Mouse (Mus musculus) kidney, postnatal 25 days (tissue): Measurements from ENCODE around the gene Creb1.

Experiments
- DNase-seq, 2 experiments: peaks; one replicate each; pipeline ENCODE4 v3.0.0; 2021; ENCODE audit warnings: mixed read lengths in 2 of 2

Gene Creb1

DNA sequence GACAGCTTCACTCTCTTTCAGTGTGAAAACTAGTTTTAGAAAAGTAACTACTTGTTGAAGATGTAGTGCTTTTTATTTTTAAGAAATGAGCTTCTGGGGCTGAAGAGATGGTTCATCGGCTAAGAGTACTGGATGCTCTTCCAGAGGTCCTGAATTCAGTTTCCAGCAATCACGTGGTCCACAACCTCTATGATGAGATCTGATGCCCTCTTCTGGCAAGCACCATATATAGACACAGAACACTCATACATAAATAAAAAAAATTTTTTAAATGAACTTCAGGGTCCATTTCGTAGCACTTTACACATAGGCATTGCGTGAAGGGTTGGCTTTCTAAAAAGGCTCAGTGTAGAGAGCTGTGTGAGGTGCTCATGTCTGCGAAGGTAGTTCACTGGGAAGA, 11.3 kb downstream of the Creb1 start:
- no peak for DNase-seq

DNA sequence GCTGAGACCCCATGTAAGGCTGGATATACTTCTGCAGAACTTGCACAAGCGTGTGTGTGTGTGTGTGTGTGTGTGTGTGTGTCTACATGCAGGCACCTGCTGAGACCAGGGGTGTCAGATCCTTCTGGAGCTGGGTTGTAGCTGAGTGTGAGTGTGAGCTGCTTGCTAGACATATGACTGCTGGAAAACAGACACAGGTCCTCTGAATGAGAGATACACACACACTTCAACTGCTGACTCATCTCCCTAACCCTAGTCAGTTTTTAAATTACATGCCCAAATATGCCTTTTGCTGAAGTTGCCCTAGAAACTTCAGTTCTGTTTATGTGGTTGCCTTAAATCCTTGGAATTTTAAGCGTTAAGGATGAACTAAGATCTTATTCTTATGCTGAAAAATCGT, 13.6 kb downstream of the Creb1 start:
- DNase-seq: no peak

DNA sequence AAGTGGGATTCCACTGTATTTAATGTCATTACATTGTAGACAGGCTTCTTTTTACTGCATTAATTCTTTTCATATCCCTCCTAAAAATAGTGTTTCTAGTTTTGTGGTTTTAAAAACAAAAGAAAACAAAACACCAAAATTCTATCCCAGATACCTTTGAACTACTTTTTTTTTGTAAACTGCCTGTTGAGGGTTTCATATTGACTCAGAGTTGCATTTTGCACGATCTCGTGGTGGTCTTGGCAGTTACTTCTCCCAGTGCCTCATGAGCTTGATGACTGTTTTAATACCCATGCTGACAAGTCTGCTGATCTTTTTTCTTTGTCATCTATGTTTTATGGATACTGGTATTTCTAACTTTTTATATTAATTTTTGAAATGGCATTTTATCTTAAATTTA, 16.9 kb downstream of the Creb1 start:
- no peak for DNase-seq

DNA sequence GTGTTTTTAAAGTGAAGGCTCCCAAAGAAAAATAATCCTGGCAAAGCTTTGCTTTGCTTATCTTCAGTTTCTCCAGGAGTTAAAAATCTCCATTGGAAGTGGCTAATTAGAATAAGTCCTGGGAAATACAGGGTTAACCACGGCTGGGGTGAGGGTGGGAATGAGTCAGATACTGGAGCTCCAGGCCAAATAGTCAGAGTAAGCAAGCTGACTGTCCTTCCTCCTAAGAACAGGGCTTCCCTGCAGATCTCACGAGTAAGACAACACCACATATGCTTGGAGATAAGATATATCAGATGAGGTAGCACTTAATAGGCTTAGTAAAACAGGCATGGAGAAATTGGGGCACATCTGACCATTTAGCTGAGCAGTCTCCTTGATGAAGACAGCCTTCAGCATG, 19.5 kb downstream of the Creb1 start:
- no peak for DNase-seq

DNA sequence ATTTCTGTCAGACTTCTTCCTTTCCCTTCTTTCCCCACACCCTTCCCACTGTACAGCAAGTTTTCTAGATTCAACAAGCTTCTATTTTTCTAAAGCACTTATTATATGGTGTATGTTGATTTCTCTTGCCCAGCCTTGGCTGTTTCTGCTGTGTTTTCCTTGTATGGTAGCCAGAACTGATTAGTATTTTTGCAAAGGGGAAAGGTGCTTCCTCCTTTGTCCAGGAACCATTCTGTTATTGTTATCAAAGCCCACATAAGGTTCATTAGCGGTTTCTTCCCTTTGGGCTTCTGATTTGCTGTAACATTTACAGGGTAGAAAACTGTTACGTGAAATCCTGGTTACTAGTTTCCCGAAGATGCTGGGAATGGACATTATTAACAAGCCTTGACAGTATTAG, 27.7 kb downstream of the Creb1 start:
- no peak for DNase-seq

DNA sequence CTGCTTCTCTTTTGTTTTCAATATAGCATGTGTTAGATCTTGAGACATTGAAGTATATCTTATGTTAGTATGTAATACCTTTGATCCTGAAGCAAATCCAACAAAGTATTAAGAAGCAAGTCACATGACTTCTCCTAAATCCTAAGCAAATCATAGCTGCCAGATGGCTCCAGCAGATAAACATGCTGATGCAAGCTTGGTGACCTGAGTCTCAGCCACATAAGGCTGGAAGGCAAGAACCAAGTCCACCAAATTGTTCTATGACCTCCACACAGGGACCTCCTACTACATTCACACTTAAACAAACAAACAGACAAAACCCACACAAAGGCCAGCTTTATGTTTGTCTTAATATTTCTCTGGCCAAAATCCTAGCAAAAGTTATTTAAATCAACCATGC, 35.8 kb downstream of the Creb1 start:
- no peak for DNase-seq

DNA sequence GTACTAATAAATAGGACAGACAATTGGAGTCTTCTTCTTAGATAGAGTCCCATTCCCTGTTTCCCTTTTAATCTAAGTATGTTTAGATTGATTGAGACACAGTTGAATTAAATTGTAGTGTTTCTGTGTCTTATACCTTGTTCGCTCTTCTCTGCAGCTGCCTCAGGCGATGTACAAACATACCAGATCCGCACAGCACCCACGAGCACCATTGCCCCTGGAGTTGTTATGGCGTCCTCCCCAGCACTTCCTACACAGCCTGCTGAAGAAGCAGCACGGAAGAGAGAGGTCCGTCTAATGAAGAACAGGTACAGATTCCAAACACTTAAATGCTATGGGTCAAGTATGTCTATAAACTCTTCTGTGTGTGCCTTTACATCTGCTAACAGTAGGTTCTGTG, 43.6 kb downstream of the Creb1 start:
- DNase-seq: no peak

DNA sequence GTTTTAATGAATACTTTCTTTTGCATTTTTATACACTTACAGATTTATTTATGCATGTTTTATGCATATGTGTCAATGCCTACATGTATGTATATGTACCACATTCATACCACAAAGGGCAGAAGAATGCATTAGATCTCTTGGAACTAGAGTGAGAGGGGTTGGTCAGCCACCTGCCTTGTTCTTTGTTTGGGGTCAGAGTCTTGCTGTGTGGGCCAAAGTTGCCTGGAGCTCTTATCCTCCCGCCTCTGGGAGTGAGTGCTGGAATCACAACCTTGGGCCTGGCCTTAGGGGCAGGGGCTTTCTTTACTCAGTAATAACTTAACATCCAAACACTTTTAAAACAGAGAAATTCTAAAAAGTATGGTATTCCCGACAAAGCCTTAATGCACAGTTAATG, 44.3 kb downstream of the Creb1 start:
- no peak for DNase-seq

DNA sequence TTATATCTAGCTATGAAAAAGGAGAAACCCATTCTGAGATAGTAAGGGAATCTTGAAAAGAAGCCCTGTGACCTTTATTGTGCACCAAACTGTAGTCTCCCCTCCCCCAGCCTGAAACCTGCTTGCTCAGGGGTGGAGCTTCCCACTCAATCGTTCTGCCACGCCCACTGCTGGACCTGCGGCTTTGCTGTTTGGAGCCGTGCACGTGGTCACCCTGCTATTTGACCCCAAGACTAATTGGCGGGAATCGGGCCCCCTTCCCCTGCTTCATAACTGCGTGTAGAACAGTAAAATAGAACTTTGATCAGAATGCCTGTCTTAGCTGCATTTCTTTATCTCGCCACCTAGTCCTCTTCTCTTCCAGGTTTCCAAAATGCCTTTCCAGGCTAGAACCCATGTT, 45.5 kb downstream of the Creb1 start:
- peak in 1 of 2 experiments; percentile 10 for DNase-seq

DNA sequence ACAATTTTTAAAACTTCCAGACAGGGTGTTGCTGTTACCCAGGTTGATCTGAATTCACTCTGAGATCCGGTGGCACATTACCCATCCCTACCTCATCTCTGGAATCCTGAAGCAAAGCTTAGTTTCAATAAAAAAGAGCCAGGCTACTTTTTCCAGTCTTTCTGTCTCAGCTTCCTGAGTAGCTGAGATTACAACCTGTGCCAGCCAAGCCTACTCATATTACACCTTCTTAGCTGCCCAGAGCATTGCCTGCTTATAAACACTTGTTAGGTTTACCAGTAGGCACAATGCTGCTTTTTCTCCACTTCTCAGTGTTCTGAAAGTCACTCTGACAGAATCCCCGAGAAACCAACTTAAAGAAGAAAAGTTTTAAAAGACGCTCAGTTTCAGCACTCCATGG, 46.4 kb downstream of the Creb1 start:
- DNase-seq: no peak

DNA sequence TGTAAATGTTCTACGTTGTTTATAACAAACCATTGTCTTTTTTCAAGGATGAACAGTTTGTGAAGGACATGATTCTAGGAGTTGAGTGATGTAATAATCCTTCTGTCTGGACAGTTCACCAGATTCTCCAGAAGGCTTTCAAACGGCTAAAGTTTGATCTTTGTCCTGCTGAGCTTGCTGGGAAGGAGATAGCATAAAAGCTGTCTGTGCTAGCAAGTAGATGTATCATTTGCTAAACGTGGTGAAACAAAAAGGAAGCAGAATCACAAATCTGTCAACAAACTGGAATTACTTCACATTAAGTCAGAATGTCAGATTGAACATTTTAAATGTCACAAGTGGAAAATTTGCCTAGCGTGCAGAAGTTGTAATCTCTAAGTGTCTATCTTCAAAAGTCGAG, 66.5 kb downstream of the Creb1 start:
- no peak for DNase-seq

DNA sequence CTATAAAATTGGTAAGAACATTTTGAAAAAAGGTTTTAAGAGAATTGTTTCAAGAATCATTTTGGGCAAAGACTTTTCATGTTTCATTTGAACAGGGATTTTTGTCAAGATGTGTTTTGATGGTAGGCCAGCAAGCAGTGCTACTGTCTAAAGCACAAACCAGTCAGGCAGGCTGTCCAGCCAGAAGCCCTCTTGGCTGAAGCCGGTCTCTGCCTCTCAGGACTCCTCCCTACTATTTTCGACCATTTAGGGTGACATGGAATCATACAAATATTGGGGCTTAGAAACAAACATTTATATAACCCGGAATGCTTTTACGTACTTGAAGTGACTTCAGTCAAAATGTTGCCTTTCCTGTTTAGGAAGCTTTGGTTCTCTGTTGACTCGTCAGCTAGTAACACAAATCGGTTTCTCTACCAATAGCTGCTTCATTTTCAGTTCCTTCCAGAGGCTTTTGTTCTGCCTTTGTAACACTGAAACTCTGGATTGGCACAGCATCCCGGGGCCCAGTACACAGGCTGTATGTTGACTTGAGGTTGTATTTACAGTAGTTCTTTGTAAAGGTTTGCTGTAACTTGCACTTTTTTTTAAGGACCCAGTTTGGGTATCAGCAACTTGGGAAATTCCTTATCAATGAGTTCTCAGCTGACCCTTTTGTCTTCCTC, 68.1 kb downstream of the Creb1 start:
- DNase-seq: no peak

DNA sequence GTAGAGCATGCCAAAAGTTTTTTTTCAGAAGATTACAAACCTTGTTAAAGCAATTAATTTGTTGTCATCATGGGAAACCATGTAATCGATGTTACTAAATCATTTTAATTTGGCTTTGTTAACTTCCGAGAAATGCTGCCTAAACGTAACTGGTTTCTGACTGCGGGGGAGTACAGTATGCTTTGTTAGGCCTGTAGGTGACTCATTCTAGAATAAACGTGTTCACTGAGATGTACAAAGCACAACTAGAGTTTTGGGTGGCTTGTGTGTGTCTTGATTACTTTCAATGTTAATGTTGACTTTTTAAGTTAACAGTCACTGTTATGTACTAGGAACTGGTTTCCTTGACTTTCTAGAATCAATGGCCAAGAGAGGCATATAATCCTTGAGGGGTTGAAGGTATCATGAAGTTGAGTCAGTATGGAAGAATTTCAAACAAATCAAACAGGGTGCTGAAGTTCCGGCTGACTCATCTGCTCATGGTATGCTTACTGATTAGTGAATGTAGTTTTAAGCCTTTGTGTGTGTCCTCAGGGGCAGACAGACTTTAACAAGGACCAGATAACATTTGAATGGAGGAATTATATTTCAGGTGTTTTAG, 68.9 kb downstream of the Creb1 start:
- DNase-seq: no peak

DNA sequence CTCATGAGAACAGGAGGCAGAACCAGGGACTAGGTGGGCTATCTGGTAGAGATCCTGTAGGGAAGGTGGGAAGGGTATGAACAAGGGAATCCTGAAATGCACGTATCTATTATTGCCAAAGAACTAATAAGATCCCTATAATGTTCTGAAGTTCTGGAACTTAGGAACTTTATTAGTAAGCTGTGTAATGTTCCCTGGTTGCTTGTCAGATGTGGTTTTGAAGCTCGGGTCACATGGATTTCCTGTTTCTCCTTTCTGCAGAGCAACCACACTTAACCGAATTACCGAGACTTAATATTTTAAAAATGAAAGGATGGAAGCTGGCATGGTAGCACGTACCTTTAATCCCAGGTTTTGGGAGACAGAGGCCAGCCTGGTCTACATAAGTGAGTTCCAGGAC, 70.9 kb downstream of the Creb1 start:
- DNase-seq: no peak

DNA sequence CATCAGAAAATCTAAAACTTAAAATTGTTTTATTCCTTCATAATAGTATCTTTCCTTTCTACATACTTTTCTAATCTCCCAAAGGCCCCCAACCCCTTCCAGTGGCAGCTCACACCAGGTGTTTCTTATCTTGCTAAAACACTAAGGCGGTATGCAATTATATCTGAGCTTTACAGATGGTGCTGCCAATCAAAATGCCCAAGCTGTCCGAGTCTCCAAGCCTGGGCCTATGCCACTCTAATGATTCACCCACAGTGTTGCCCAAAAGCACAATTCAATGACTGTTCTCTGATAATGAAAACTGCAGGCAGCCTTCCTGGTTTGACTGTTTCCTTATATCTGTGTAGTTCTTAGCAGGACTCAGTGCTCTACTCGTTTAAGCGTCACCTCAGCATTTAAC, 76.7 kb downstream of the Creb1 start:
- no peak for DNase-seq

DNA sequence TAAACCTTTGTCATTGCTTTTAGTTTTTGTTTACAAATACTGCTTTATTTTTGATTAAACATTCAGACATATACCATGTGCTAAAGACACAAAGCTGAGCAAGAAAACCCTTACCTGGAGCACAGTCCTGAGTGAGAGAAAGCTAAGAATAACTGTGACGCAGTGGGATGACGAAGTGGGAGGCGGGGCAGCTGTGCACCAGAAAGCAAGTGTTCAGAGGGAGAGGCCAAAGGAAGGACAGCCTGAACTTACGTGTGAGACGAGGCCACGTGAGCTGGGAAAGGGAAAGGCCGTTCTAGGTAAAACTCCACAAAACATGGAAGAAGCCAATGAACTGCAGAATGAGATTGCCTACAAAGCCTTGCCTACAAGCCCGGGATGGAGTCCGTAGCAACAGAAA, 77.5 kb downstream of the Creb1 start:
- DNase-seq: no peak

DNA sequence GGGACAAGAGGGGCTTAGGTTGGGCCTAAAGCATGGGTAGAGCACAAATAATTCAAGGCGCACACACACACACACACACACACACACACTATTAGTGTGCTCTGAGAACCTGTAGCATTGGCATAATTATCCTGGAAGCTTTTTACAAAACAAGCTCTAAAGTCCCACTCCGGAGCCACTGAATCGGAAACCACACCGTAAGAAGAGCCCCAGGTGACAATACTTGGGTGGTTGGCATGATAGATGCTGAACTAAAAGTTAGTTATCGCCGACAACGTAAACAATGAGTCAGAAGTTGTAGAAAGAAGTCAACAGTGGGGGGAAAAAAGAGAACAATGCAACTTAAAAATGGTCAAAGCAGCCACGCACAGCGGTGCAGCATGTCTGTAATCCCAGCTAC, 81.9 kb downstream of the Creb1 start:
- no peak for DNase-seq

DNA sequence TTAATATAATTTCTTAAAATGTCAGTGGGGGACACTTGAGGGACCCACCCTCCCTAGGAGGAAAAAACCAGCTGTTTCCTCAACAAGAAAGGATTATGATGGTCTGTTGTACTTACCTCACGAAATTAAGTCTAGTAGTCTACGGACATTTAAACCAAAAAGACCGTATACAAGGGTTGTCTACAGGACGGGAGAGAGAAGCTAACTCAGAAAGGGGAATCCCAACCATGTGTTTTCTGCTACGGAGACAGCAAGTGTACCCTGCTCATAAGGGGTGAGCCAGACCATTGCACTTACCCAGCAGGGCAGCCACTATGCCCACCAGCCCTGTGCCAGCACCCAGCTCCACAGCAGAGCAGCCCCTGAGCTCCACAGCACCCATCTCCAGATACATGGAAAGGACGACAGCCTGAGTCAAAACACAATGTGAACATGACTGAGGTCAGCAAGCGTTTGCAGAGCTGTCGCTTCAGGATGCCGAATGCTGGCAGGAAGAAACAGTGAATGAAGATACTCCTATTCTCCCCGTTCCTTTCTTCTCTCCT, 82.4 kb downstream of the Creb1 start:
- no peak for DNase-seq

DNA sequence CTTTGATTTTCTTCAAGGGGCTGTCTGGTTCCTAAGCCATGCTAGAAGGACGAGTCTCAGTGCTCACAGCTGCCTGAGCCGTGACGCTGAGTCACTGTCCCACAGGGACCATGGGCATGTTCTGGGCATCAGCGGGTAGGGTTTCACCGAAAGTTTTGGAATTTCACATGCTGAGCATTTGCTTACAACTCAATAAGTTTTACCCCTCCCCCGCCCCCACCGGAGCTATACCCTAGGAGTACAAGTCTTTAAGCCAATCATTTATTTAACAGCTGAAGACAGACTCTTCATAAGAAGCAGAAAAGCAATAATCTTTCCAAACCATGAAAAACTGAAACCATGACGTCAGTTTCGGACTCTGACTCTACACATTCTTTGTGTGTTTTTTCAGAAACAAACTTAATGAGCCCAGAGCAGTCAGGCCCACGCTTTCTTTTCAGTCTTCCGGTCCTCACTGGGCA, 83.1 kb downstream of the Creb1 start:
- DNase-seq: no peak

DNA sequence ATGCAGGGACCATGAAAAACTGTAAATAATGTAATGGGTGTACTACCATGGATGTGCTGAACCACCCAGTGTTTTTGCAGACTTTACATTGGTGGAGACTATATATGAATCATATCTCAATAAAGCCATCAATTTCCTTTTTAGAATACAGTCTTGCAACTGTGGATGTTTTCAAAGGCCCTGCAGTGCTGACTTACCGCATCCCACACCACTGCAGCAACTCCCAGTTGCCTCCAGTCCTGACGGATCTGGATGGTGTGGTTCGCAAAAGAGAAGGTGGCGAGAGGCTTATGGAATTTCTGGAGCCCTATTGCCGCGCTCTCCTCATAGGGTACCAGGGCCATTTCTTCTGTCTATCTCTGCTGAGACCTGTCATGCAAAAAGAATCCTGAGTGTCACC, 83.6 kb downstream of the Creb1 start:
- DNase-seq: no peak

DNA sequence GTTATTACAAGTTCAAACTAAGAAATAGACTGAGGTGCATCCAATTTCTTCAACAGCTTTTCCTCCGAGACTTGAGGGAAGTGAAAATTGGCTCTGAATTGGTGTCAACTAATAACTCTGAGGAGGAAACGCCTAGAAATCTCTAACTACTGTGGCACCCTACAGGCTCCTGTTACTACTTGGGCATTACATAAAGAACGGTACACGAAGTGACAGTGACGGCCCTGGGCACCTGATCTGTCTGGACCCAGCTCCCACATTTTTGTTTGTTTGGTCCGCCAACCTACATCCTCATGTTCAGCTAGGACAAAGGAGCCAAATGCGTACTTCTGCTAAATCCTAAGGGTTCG, 84.1 kb downstream of the Creb1 start:
- DNase-seq: no peak

DNA sequence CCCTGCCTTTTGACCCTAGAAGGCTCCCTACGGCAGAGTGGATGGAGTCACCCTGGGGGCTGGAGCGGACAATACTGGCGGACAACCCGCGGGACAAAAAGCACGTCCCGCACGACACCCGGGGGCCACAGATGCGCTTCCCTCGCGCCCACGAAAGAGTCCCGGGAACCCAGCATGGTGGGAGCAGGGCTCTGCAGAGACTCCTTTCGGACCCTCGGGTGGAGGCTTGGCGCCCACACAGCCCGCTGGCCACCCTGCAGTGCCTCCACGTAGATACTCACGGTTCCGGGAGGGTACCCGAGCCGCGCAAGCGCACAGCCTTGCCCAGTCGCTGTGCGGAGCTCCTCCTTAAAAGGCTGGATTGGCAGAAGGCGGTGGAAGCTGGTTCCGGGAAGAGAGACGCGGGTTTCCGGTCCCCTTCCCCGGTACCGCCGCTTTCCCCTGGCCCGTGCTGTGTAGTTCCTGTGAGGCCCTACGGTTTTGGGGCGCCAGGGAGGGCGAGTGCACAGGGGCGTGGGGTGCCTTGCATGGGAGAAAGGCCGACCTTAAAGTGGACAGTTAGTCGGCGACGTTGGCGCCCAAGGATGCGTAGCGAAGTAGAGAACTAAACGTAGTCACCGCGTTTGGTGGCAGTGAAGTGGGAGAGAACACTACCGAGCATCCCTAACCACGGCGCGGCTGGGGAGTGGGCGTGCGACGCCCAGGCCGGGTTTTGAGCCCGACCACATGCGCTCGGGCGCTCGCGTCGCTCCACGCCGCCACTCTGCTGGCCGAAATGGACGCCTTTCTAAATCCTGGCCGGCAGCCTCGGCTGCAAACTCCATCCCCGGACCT, 84.7 kb downstream of the Creb1 start, which contains the start of gene Mettl21a:
Gene Mettl21a (minus strand): TSS at position 362 of the 834 bp plus-strand sequence.
- peak; percentile 92 to 96 for DNase-seq

DNA sequence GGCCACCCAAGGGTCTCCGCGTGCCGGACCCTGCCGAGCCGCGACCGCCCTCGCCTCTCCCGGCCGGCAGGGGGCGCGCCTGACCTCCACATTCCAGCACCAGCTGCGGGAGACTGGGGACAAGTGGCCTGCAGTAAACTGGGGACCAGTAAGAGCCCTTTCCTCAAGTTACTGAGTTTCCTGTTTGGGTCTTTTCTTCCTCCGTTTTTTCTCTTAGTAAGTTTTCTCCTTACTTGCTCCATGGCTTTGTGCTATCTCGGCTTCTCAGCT, 85.2 kb downstream of the Creb1 start:
- DNase-seq: peak; percentile 86 to 88

DNA sequence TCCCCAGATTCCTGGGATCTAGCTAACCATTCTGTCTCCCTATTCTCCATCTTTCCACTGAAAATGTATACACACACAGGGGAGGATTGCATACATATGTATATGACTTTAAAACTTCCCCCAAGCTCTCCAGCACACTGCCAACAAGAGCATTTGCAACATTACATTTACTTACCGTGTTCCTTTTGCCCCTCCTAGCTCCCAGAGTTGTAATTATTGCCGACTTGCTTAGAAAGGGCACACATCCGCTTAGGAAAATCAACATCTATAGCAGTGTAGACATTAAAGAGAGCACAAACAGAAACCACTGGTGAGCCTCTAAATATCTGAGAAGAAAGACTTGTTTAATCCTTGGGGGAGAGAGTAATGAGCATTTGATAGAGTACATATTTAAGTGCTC, 85.8 kb downstream of the Creb1 start:
- no peak for DNase-seq
